Mouse (Mus musculus) heart, postnatal 0 days (tissue): Measurements from ENCODE around the gene Arpc2.

ENCODE experiments used
- CTCF ChIP-seq: IDR thresholded peaks from 2 replicates; pipeline ENCODE4 v1.5.1; 2016; ENCODE audit warnings: antibody characterized with exemption, control low read depth, low read depth
- EP300 ChIP-seq: IDR thresholded peaks from 2 replicates; pipeline ENCODE4 v1.6.1; 2016; ENCODE audit warnings: antibody characterized with exemption, low read depth

DNA sequence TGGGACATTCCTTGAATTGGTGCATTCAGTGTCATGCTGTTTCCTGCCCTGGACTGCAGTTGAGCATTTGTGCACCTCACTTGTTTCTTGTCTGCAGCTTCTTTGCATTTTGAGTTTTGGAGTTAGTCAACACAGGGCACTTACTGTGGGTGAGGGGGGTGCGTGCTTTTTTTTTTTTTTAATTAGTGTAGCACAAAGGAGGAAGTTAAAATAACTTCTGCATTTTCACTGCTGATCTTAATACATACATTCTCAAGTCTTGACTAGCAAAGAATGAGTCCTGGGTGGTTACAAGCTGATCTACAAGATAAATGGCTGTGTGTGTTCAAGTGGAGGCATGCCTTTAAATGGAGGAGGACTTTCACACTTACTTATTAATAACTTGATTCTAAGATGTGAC lies 2.3 kb downstream of the Arpc2 start:
- TF ChIP-seq EP300 (no peak), CTCF (no peak)
